Mouse (Mus musculus): Measurements from ENCODE around the gene Nudcd3.

The Nudcd3 gene

DNA sequence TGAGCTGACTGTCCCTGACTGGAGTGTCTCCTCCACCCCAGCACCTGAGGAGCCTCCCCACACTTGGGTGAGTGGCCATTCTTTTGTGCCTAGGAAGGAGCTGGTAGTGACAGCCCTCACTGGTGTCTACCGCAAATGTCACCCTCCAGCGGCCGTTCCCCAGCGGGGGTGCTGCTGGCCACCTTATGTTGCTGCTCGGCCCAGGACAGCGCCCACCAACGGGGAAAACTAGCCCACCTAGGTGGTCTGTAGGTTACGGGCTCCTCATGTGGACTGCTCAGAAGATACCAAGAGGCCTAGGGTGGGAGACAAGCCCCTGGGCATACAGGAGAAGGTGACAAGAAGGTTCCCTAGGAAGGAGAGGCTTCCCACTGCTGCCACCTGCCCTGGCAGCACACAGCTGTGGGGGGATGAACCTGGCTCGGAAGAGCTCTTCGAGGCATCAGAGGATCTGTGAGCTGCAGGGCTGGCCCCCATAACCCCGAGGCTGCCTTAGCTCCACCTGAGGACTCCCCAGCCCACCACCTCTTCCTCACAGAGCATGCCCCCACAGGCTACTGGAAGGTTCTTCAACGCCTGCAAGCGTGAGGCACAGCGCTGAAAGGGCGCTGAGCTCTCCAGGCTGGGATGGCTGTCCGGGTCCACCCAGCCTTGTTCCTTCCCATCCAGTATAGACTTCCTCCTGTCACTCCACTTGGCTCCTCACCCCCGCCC lies 136.6 kb downstream of the Nudcd3 start:
- DNase-seq (ENCODE audit: low spot score in 2 of 2), result no peak

DNA sequence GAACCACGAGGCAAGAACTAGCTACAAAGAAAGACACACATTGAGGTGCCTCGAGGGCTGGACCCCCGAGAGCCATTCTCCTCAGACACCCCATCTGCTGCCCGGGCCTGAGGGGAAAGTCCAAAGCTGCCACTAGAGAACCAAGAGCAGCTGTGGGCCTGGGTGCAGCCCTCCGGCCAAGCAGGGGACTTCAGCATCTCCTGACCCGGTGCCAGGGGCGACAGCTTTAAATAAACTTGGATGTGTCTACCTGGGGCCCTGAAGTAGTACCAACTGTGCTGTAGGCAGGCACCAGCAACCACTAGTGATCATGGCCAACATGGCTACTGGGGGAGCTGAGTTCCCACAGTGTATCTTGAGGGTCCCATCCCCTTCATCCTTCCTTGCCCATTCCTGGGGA lies 137.2 kb downstream of the Nudcd3 start:
- DNase-seq (ENCODE audit: low spot score in 2 of 2), result no peak

DNA sequence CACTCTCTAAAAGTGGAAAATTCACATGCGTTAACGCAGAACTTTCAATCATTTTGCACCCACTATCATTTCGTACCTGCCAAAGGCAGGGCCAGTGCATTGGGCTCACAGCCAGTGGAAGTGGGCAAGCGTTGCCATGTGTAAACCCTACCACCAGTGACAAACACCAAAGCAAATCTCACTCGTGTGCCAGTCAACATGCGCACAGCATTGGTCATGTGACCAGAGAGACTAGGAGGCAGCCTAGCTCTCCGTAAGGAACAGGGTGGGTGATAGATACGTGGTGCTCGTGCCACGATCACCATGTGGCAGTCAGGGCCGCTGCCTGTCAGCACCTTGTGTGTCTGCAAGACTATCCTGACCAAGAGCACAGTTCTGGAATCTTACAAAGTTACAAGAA lies 137.9 kb downstream of the Nudcd3 start:
- no peak for DNase-seq (ENCODE audit: low spot score in 2 of 2)

DNA sequence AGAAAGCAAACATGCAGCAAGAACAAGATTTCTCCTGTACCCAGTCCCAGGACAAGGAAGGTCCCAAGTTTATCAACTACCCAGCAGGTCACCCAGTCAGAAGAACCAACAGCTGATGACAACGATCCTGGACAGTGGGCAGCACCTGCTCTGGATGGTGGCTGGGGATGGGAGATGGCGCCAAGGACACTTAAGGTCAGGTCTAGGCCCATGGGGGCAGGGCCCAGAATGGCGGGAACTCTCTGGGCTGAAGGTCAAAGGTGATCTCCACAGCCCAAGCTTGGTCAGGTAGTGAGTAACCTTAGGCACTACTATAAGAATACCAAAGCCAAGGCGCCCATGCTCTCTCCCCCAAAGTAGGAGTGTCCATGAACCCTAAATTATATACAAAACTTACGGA lies 138.3 kb downstream of the Nudcd3 start:
- DNase-seq (ENCODE audit: low spot score in 2 of 2), result no peak

DNA sequence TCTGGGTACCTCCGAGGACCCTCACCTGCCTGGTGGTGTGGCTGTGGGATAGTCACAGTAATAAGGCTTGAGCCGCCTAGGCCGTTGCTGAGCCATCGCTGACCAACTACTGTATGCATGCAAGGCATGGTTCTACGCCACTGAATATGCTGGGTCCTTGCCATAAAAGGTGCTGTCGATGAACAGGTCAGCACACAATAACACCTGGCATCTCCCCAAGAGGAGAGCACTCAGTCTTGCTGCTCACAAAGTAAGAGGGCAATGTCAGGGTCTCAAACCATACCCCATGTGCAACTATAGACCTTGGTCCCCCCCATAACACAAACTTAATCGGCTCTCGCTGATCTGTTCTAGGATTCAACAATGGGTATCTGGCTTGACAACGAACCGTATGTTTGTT lies 141.1 kb downstream of the Nudcd3 start:
- no peak for DNase-seq (ENCODE audit: low spot score in 2 of 2)
